Mouse (Mus musculus): Measurements from ENCODE around the gene Ubap2. TPM values are rescaled to one million over a fixed set of nuclear protein-coding genes. Genes with fewer than 3 reads are reported as not detected.

Ubap2 gene
- polyA plus RNA-seq, 1 experiment from 2014 or later, result 50.2 TPM

DNA sequence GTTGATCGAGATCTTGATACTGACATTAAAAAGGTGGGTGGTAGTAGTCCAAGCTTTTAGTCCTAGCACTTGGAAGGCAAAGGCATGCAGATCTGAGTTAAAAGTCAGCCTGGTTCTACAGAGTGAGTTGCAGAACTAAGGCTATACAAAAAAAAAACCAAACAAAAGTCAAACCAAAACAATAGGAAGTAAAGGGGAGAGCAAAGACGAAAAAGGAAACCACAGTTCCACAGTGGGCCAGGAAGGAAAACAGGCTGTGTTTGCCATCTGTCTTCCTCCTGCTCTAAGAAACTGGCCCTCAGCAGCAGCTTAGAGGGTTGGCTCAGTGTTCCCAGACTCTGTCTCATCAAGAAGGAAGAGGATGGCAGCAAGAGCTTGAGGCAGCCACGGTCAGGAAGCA lies 29.4 kb upstream of the Ubap2 start:
- peaks cover 71% of the 10 kb centered on the region for H3K36me3 ChIP-seq (replicated peaks; ENCODE audit: control insufficient read depth, insufficient read depth)

DNA sequence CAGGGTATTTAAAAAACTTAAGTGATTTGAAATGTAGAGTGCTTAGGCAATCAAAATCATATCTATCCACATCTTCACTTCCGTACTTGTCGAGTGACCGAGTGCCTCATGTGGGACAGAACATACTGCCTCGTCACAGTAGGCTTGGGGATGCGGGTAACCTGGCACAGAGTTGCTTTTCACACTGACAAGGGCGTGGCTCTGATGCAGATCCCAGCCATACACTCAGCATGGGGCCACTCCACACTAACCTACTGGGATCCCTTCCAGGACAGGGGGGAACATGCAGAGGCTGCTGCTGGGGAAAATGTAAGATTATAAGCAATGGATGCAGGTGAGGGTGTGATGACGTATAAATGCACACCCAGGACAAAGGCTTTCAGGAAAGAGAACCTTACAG lies 28.7 kb upstream of the Ubap2 start:
- Histone ChIP-seq H3K27me3 (ENCODE audit: control insufficient read depth, insufficient read depth, low read length) (no peaks in the 10 kb centered on the region), H3K9me3 (ENCODE audit: control insufficient read depth, low read length) (no peaks in the 10 kb centered on the region), H3K36me3 (replicated peaks; ENCODE audit: control insufficient read depth, insufficient read depth) (peaks cover 74% of the 10 kb centered on the region), H3K27ac (no peak overlapping the region), H3K4me1 (replicated peaks; ENCODE audit: control insufficient read depth, insufficient read depth, low read length) (no peaks in the 10 kb centered on the region), H3K4me3 (replicated peaks; ENCODE audit: low read length) (no peak overlapping the region), H3K4me2 (replicated peaks) (no peak overlapping the region), H3K9ac (no peak overlapping the region)
- 90% methylated on average over 7 of the region's 7 CpGs for WGBS
- no peak for DNase-seq (ENCODE audit: low spot score)
- ATAC-seq (ENCODE audit: low FRiP score), result no peak

More for the DNA sequence above, 29.4 kb upstream of the Ubap2 start:
- 67% methylated on average over 3 of the region's 3 CpGs for WGBS
- Histone ChIP-seq H3K4me2 (replicated peaks) (no peak overlapping the region), H3K4me1 (replicated peaks; ENCODE audit: control insufficient read depth, insufficient read depth, low read length) (no peaks in the 10 kb centered on the region), H3K9me3 (ENCODE audit: control insufficient read depth, low read length) (no peaks in the 10 kb centered on the region), H3K27ac (no peak overlapping the region), H3K4me3 (replicated peaks; ENCODE audit: low read length) (no peak overlapping the region), H3K9ac (no peak overlapping the region), H3K27me3 (ENCODE audit: control insufficient read depth, insufficient read depth, low read length) (no peaks in the 10 kb centered on the region)
- DNase-seq (ENCODE audit: low spot score) (no peak), ATAC-seq (ENCODE audit: low FRiP score) (no peak)

DNA sequence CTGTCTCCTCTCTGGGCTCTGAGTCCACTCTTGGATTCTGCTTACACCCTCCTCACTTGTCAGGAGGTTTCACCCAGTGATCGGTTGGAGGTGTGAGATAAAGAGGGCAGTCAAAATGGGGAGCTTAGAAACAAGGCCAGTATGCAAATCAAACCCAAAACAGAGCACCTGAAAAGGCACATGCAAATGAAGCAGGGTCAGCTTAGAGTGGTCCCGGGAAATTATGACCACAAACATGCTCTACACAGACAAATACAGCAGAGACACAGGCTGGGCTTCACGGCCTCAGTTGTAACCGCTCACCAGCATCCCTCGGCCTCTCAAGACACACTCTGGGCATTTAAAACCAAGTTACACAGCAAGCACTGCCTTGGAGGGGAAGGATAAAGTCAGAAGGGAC lies 24.0 kb upstream of the Ubap2 start:
- DNase-seq (ENCODE audit: low spot score) (no peak), ATAC-seq (ENCODE audit: low FRiP score) (no peak)
- Histone ChIP-seq H3K27me3 (ENCODE audit: control insufficient read depth, insufficient read depth, low read length) (no peaks in the 10 kb centered on the region), H3K9me3 (ENCODE audit: control insufficient read depth, low read length) (no peaks in the 10 kb centered on the region), H3K4me2 (replicated peaks) (no peak overlapping the region), H3K36me3 (replicated peaks; ENCODE audit: control insufficient read depth, insufficient read depth) (peaks cover 94% of the 10 kb centered on the region), H3K9ac (no peak overlapping the region), H3K4me1 (replicated peaks; ENCODE audit: control insufficient read depth, insufficient read depth, low read length) (no peaks in the 10 kb centered on the region), H3K4me3 (replicated peaks; ENCODE audit: low read length) (no peak overlapping the region), H3K27ac (no peak overlapping the region)
- WGBS, result 93% methylated on average over 5 of the region's 5 CpGs

DNA sequence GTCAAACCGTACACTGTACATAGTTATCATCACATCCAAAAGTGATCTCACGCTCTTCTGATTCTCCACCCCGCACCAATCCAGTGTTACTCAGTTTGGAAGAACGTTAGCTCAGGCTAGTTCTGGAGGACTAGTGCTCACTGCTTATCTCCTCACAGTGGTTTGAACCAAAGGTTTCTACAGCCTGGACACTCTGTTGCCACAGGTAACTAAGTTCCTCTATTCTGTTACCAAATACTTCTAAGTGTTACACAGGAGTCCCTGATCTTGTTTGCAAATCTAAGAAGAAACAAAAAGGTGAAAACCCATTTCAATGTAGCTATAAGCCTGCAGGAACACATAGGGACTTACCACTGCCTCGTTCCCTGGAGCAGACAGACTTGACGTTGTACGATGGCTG lies 21.0 kb upstream of the Ubap2 start:
- 97% methylated on average over 7 of the region's 7 CpGs for WGBS
- Histone ChIP-seq H3K27me3 (ENCODE audit: control insufficient read depth, insufficient read depth, low read length) (no peaks in the 10 kb centered on the region), H3K9me3 (ENCODE audit: control insufficient read depth, low read length) (no peaks in the 10 kb centered on the region), H3K4me3 (replicated peaks; ENCODE audit: low read length) (no peak overlapping the region), H3K4me2 (replicated peaks) (no peak overlapping the region), H3K27ac (no peak overlapping the region), H3K36me3 (replicated peaks; ENCODE audit: control insufficient read depth, insufficient read depth) (peaks cover 100% of the 10 kb centered on the region), H3K9ac (no peak overlapping the region), H3K4me1 (replicated peaks; ENCODE audit: control insufficient read depth, insufficient read depth, low read length) (no peaks in the 10 kb centered on the region)
- DNase-seq (ENCODE audit: low spot score) (no peak), ATAC-seq (ENCODE audit: low FRiP score) (no peak)

DNA sequence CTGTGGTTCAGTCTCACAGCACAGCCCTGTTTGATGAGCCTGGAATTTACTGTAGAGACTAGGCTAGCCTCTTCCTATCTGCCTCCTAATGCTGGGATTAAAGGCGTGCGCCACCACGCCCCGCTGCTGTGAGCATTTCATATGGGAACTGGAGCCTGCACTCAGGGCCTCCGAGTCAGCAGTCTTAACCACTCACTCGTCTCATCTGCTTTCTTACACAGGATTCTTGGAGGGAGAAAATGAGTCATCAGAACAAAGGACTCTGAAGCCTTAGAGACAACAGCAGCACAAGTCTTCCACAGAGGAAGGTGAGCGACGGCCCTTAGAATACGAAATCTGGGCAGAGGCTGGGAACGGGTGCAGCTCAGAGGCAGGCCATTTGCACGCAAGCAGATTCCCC lies 20.6 kb upstream of the Ubap2 start:
- ATAC-seq (ENCODE audit: low FRiP score), result no peak
- Histone ChIP-seq H3K4me2 (replicated peaks) (no peak overlapping the region), H3K27me3 (ENCODE audit: control insufficient read depth, insufficient read depth, low read length) (no peaks in the 10 kb centered on the region), H3K9me3 (ENCODE audit: control insufficient read depth, low read length) (no peaks in the 10 kb centered on the region), H3K4me1 (replicated peaks; ENCODE audit: control insufficient read depth, insufficient read depth, low read length) (no peaks in the 10 kb centered on the region), H3K4me3 (replicated peaks; ENCODE audit: low read length) (no peak overlapping the region), H3K27ac (no peak overlapping the region), H3K36me3 (replicated peaks; ENCODE audit: control insufficient read depth, insufficient read depth) (peaks cover 100% of the 10 kb centered on the region), H3K9ac (no peak overlapping the region)
- DNase-seq (ENCODE audit: low spot score), result no peak
- 95% methylated on average over 11 of the region's 11 CpGs for WGBS

DNA sequence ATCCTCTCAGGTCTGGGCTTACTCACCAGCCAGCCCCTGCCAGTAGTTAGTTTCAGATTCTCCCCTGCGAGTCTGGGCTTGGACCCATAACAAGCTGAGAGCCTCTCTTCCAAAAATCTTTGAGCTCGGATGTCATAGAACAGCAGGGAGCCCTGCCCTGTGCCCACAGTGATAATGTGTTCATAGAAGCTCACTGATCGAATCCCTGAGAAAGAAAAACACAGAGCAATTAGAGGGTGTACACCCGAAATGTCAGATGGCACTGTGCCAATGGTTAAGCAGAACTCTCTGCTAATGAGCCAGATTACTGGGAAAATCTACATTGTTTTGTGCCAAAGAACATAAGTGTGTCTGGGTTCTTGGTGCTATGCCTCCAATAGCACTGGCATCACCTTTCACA lies 19.0 kb upstream of the Ubap2 start:
- WGBS, result 71% methylated on average over 4 of the region's 4 CpGs
- H3K9ac ChIP-seq, result no peak overlapping the region
- H3K4me2 ChIP-seq (replicated peaks), result no peak overlapping the region
- no peak overlapping the region for H3K4me3 ChIP-seq (replicated peaks; ENCODE audit: low read length)
- ATAC-seq (ENCODE audit: low FRiP score), result no peak
- H3K9me3 ChIP-seq (ENCODE audit: control insufficient read depth, low read length), result no peaks in the 10 kb centered on the region
- no peak for DNase-seq (ENCODE audit: low spot score)
- peaks cover 90% of the 10 kb centered on the region for H3K36me3 ChIP-seq (replicated peaks; ENCODE audit: control insufficient read depth, insufficient read depth)
- H3K27ac ChIP-seq, result no peak overlapping the region
- H3K4me1 ChIP-seq (replicated peaks; ENCODE audit: control insufficient read depth, insufficient read depth, low read length), result no peaks in the 10 kb centered on the region
- no peaks in the 10 kb centered on the region for H3K27me3 ChIP-seq (ENCODE audit: control insufficient read depth, insufficient read depth, low read length)

DNA sequence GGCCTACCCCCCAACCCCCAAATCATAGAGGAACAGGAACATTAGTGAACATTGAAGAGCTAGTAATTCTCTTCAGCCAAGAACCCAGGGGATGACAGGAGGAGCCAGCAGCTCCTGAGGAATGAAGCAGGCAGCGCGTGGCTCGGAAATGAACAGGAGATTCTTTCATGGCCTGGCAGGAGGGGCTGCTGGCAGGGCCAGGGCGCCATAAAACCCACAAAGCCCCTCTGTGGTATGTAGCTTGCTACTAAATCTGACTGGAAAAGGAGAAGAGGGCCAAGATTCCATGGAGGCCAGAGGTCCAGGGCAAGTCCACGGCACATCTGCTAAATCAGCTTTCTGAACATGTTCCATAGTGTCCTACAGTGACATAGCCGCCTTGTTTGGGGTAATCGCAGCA lies 14.9 kb upstream of the Ubap2 start:
- WGBS, result 72% methylated on average over 7 of the region's 7 CpGs
- no peak; the same call in 1 of the 2 replicates for ATAC-seq (ENCODE audit: low FRiP score)
- Histone ChIP-seq H3K4me2 (replicated peaks) (no peak overlapping the region), H3K9ac (no peak overlapping the region), H3K4me3 (replicated peaks; ENCODE audit: low read length) (no peak overlapping the region), H3K36me3 (replicated peaks; ENCODE audit: control insufficient read depth, insufficient read depth) (peaks cover 49% of the 10 kb centered on the region), H3K9me3 (ENCODE audit: control insufficient read depth, low read length) (no peaks in the 10 kb centered on the region), H3K27me3 (ENCODE audit: control insufficient read depth, insufficient read depth, low read length) (no peaks in the 10 kb centered on the region), H3K27ac (no peak overlapping the region), H3K4me1 (replicated peaks; ENCODE audit: control insufficient read depth, insufficient read depth, low read length) (no peaks in the 10 kb centered on the region)
- no peak for DNase-seq (ENCODE audit: low spot score)

DNA sequence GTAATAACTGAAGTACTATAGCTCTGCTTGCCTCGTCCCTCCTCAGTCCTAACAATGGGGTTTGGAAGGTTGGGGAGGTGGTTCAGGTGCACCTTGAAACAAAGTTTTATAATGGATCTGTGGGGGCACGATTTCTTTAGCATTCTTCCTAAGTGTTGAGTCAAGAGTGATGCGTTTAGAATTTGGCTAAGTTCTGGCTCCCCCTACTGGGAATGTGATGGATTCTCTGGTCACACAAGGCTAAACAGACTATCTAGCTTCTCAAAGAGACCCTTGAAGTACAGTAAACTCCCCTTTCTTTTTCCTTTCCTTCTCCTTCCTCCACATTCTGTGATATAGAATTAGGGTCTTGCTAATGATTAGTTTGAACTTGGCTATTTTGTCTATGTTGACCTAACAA lies 11.5 kb upstream of the Ubap2 start:
- Histone ChIP-seq H3K27me3 (ENCODE audit: control insufficient read depth, insufficient read depth, low read length) (no peaks in the 10 kb centered on the region), H3K4me3 (replicated peaks; ENCODE audit: low read length) (no peak overlapping the region), H3K4me1 (replicated peaks; ENCODE audit: control insufficient read depth, insufficient read depth, low read length) (no peaks in the 10 kb centered on the region), H3K9me3 (ENCODE audit: control insufficient read depth, low read length) (no peaks in the 10 kb centered on the region), H3K36me3 (replicated peaks; ENCODE audit: control insufficient read depth, insufficient read depth) (peaks cover 15% of the 10 kb centered on the region), H3K27ac (no peak overlapping the region), H3K9ac (no peak overlapping the region), H3K4me2 (replicated peaks) (no peak overlapping the region)
- ATAC-seq (ENCODE audit: low FRiP score) (no peak), DNase-seq (ENCODE audit: low spot score) (peak; percentile 73)
- WGBS, result 21% methylated on average over 3 of the region's 3 CpGs

DNA sequence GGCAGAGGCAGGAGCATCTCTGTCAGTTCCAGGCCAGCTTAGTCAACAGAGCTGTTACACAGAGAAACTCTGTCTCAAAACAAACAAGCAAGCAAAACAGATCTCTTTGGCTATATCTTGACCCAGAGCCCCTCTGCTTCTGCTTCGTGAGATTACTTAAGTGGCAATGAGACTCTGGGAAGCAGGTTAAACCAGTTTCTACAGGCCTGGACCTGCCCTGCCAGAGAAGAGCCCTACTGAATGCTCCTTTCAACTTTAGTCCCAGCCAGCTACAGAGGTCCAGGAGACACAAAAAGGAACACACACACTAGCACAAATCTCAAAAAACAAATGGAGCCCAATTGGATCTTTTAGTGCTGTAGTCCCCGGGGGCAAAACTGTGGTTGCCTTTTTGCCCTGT lies 9.1 kb upstream of the Ubap2 start:
- Histone ChIP-seq H3K4me2 (replicated peaks) (no peak overlapping the region), H3K27me3 (ENCODE audit: control insufficient read depth, insufficient read depth, low read length) (no peaks in the 10 kb centered on the region), H3K4me1 (replicated peaks; ENCODE audit: control insufficient read depth, insufficient read depth, low read length) (no peaks in the 10 kb centered on the region), H3K4me3 (replicated peaks; ENCODE audit: low read length) (no peak overlapping the region), H3K9me3 (ENCODE audit: control insufficient read depth, low read length) (no peaks in the 10 kb centered on the region), H3K36me3 (replicated peaks; ENCODE audit: control insufficient read depth, insufficient read depth) (no peaks in the 10 kb centered on the region), H3K27ac (no peak overlapping the region), H3K9ac (no peak overlapping the region)
- 90% methylated on average over 2 of the region's 2 CpGs for WGBS
- no peak for DNase-seq (ENCODE audit: low spot score)
- ATAC-seq (ENCODE audit: low FRiP score), result no peak

DNA sequence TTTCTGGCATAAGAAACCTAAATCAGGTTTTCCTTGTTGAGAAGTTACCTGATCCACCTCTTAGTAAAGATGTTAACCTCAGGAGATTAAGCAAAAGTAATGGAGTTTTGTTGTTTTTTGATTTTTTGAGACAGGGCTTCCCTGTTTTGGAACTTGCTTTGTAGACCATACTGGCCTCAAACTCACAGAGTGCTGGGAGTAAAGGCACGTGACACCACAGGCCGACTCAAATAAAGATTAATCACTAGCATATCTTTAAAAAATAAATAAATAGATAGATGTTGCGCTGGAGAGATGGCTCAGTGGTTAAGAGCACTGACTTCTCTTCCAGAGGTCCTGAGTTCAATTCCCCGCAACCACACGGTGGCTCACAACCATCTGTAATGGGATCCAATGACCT lies 983 bp upstream of the Ubap2 start:
- peak overlapping the region; percentile 71 for H3K4me2 ChIP-seq (replicated peaks)
- 0 out of 2 replicates have a peak, but pooled peaks cover 3% of the 10 kb centered on the region for H3K36me3 ChIP-seq (replicated peaks; ENCODE audit: control insufficient read depth, insufficient read depth)
- DNase-seq (ENCODE audit: low spot score) (no peak), ATAC-seq (ENCODE audit: low FRiP score) (no peak)
- WGBS, result 82% methylated on average over 5 of the region's 5 CpGs
- H3K9me3 ChIP-seq (ENCODE audit: control insufficient read depth, low read length), result no peaks in the 10 kb centered on the region
- peaks cover 29% of the 10 kb centered on the region for H3K4me1 ChIP-seq (replicated peaks; ENCODE audit: control insufficient read depth, insufficient read depth, low read length)
- H3K9ac ChIP-seq, result peak overlapping the region; percentile 92
- H3K4me3 ChIP-seq (replicated peaks; ENCODE audit: low read length), result peak overlapping the region; percentile 87
- peak overlapping the region; percentile 93; the same call in 1 of the 2 replicates for H3K27ac ChIP-seq
- no peaks in the 10 kb centered on the region for H3K27me3 ChIP-seq (ENCODE audit: control insufficient read depth, insufficient read depth, low read length)
